ENCODE assay signal across 17 mouse cellular contexts in the genomic region with DNA sequence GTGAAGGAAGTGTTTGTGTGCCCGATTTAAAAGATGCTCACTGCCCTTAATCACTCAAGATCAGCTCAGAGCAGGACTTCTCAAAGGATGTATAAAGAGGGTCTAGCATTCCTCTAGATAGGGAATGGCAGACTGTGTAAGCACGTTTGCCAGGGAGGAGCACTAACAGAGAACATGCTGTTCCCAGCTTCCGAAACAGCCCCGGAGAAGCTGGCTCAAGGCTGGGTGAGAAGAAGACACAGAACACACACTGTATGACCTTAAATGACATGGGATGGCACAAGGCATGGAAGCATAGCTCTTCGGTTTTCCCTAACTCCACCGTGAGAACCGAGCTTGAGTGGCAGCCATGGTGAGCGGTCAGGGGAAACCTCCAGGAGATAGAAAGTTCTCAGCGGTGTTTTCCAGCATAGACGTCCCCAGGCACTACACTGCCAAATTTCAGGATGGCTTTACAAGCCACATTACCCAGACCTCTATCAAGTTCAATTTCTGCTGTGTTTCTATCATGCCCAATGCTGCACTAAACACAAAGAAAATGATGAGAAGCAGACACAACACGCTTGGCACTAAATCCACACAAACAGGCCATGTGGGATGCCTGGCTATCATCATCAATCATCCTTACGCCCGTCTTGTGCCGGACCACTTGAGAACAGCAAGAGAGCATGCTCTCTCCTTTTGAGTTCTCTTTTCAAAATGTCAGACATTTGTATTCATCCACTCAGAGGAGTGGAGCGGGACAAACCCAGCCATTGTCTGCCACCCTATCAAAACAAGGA.
DNase-seq lines count a peak whose midpoint lies in the region; ATAC-seq lines count a peak whose summit lies in the region.
"Had no signal": no experiment of that assay in that cellular context is flagged by ENCODE, and none has a peak within 500 bp of the region (broad histone marks: within the 10 kb centered on the region; RNA-seq: fewer than 3 reads in every experiment).

No protein-coding gene starts in this region.

- DNase-seq in gastrocnemius, postnatal 25 days: peak; percentile 40
- DNase-seq in gastrocnemius, postnatal 10 days: no peak
- peak; percentile 66 for DNase-seq in midbrain, embryonic 11.5 days (ENCODE audit: low spot score, missing footprints)
- DNase-seq in embryonic facial prominence, embryonic 10.5 days (ENCODE audit: low spot score): peak; percentile 52
- DNase-seq in embryonic facial prominence, embryonic 14.5 days (ENCODE audit: low spot score): peak; percentile 13
- no peak for DNase-seq in left cerebral cortex, adult 11 months (ENCODE audit: low spot score)
- no peak for DNase-seq in thymus, postnatal 36 days
- DNase-seq: adrenal gland, adult 8-10 months; cerebellum, adult 11 months; cerebellum, adult 8-10 months; cerebellum, postnatal 14 days; heart, postnatal 10 days had no signal

- no peak for ATAC-seq in midbrain, embryonic 11.5 days (ENCODE audit: low FRiP score)
- ATAC-seq in midbrain, embryonic 16.5 days: no peak
- ATAC-seq in embryonic facial prominence, embryonic 14.5 days (ENCODE audit: low read depth): no peak
- ATAC-seq: forebrain, embryonic 15.5 days; intestine, embryonic 16.5 days had no signal

- H3K4me1 ChIP-seq in midbrain, embryonic 11.5 days (ENCODE audit: control insufficient read depth, insufficient read depth, low read length): no peaks in the 10 kb centered on the region
- peaks cover 5% of the 10 kb centered on the region for H3K4me1 ChIP-seq in midbrain, embryonic 16.5 days (ENCODE audit: control insufficient read depth, insufficient read depth, low read length)
- peaks cover 50% of the 10 kb centered on the region for H3K4me1 ChIP-seq in embryonic facial prominence, embryonic 10.5 days
- H3K4me1 ChIP-seq in embryonic facial prominence, embryonic 14.5 days (ENCODE audit: control insufficient read depth, insufficient read depth, low read length): peaks cover 7% of the 10 kb centered on the region

- H3K27ac ChIP-seq in midbrain, embryonic 11.5 days (ENCODE audit: low read depth, low read length): no peak overlapping the region
- H3K27ac ChIP-seq in midbrain, embryonic 16.5 days (ENCODE audit: low read length): no peak overlapping the region
- H3K27ac ChIP-seq in embryonic facial prominence, embryonic 10.5 days (replicated peaks): no peak overlapping the region
- H3K27ac ChIP-seq in embryonic facial prominence, embryonic 14.5 days (replicated peaks; ENCODE audit: low read depth, low read length): no peak overlapping the region
- H3K27ac ChIP-seq: forebrain, embryonic 15.5 days; heart, embryonic 10.5 days; hindbrain, embryonic 15.5 days had no signal

- WGBS in midbrain, embryonic 11.5 days: 91% methylated on average over 15 of the region's 15 CpGs
- 85% methylated on average over 15 of the region's 15 CpGs for WGBS in midbrain, embryonic 16.5 days
- WGBS in embryonic facial prominence, embryonic 10.5 days: 85% methylated on average over 15 of the region's 15 CpGs
- WGBS in embryonic facial prominence, embryonic 14.5 days: 74% methylated on average over 15 of the region's 15 CpGs

- H3K27me3 ChIP-seq in midbrain, embryonic 11.5 days (ENCODE audit: control insufficient read depth, insufficient read depth, low read length): no peaks in the 10 kb centered on the region
- no peaks in the 10 kb centered on the region for H3K27me3 ChIP-seq in midbrain, embryonic 16.5 days (ENCODE audit: control insufficient read depth, insufficient read depth, low read depth, low read length)
- peaks cover 41% of the 10 kb centered on the region for H3K27me3 ChIP-seq in embryonic facial prominence, embryonic 10.5 days (replicated peaks; ENCODE audit: low read depth, poor library complexity, severe bottlenecking)
- H3K27me3 ChIP-seq in embryonic facial prominence, embryonic 14.5 days (replicated peaks; ENCODE audit: control insufficient read depth, insufficient read depth, low read length): no peaks in the 10 kb centered on the region
- H3K27me3 ChIP-seq: forebrain, embryonic 15.5 days; hindbrain, embryonic 15.5 days had no signal

- no peaks in the 10 kb centered on the region for H3K9me3 ChIP-seq in midbrain, embryonic 11.5 days (ENCODE audit: control insufficient read depth, low read length)
- H3K9me3 ChIP-seq in midbrain, embryonic 16.5 days (replicated peaks; ENCODE audit: control insufficient read depth, low read length, poor library complexity, severe bottlenecking): no peaks in the 10 kb centered on the region
- no peaks in the 10 kb centered on the region for H3K9me3 ChIP-seq in embryonic facial prominence, embryonic 10.5 days
- H3K9me3 ChIP-seq in embryonic facial prominence, embryonic 14.5 days (ENCODE audit: control insufficient read depth, low read length): no peaks in the 10 kb centered on the region
- H3K9me3 ChIP-seq: forebrain, embryonic 15.5 days; heart, embryonic 10.5 days; hindbrain, embryonic 15.5 days had no signal

- no peaks in the 10 kb centered on the region for H3K36me3 ChIP-seq in midbrain, embryonic 11.5 days (ENCODE audit: control insufficient read depth, insufficient read depth, low read length)
- H3K36me3 ChIP-seq in midbrain, embryonic 16.5 days (ENCODE audit: control insufficient read depth, insufficient read depth, low read length): no peaks in the 10 kb centered on the region
- no peaks in the 10 kb centered on the region for H3K36me3 ChIP-seq in embryonic facial prominence, embryonic 10.5 days (replicated peaks)
- H3K36me3 ChIP-seq in embryonic facial prominence, embryonic 14.5 days (ENCODE audit: control insufficient read depth, insufficient read depth, low read length): no peaks in the 10 kb centered on the region
- H3K36me3 ChIP-seq: forebrain, embryonic 15.5 days; heart, embryonic 10.5 days; hindbrain, embryonic 15.5 days had no signal

- H3K9ac ChIP-seq in midbrain, embryonic 11.5 days (ENCODE audit: low read length): no peak overlapping the region
- no peak overlapping the region for H3K9ac ChIP-seq in midbrain, embryonic 16.5 days (ENCODE audit: low read depth, low read length)
- no peak overlapping the region for H3K9ac ChIP-seq in embryonic facial prominence, embryonic 14.5 days (ENCODE audit: low read depth, low read length)
- H3K9ac ChIP-seq: forebrain, embryonic 15.5 days; hindbrain, embryonic 15.5 days had no signal

- no peak overlapping the region for H3K4me2 ChIP-seq in midbrain, embryonic 11.5 days
- no peak overlapping the region for H3K4me2 ChIP-seq in midbrain, embryonic 16.5 days (ENCODE audit: low read length)
- no peak overlapping the region for H3K4me2 ChIP-seq in embryonic facial prominence, embryonic 14.5 days (ENCODE audit: low read depth, low read length)
- H3K4me2 ChIP-seq: forebrain, embryonic 15.5 days; hindbrain, embryonic 15.5 days had no signal

- no peak overlapping the region for H3K4me3 ChIP-seq in midbrain, embryonic 11.5 days (ENCODE audit: low read depth, low read length)
- H3K4me3 ChIP-seq in midbrain, embryonic 16.5 days (ENCODE audit: low read depth, low read length): no peak overlapping the region
- no peak overlapping the region for H3K4me3 ChIP-seq in embryonic facial prominence, embryonic 10.5 days
- no peak overlapping the region for H3K4me3 ChIP-seq in embryonic facial prominence, embryonic 14.5 days (ENCODE audit: low read depth, low read length)
- H3K4me3 ChIP-seq: forebrain, embryonic 15.5 days; heart, embryonic 10.5 days; hindbrain, embryonic 15.5 days had no signal

Comparison
In these comparisons a context has a peak if more than half of its experiments do, and no peak if none do; other contexts are left out.
1. DNase-seq: peak in gastrocnemius, postnatal 25 days (single experiment), midbrain, embryonic 11.5 days (single experiment), embryonic facial prominence, embryonic 10.5 days (single experiment) and embryonic facial prominence, embryonic 14.5 days (single experiment); none in gastrocnemius, postnatal 10 days (single experiment), left cerebral cortex, adult 11 months (single experiment) and thymus, postnatal 36 days (0 of 2).